Mouse (Mus musculus) testis, postnatal 14 days (tissue): ENCODE data around the gene Timp2.

Experiments used
- DNase-seq: peaks from one replicate; pipeline ENCODE4 v3.0.0; 2021; ENCODE audit warnings: low spot score

The Timp2 gene

DNA sequence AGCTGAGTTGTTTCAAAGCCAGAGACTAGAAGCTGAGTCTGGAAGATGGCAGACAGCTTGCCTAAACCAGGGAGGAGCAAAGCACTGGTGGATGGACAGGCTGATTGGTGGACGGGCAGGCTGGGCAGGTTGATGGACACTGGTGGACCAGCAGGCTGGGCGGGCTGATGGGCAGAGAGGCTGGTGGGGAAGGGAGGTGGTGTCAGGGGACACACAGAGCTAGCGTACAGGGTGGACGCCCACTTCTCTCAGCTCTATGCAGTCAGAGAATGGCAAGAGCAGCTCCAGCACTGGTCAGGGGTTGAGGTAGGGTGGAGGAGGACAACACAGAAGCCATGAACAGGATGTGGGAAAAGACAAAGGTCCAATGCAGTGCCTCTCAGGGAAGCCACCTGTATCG is 13.7 kb upstream of the Timp2 start:
- DNase-seq: no peak

DNA sequence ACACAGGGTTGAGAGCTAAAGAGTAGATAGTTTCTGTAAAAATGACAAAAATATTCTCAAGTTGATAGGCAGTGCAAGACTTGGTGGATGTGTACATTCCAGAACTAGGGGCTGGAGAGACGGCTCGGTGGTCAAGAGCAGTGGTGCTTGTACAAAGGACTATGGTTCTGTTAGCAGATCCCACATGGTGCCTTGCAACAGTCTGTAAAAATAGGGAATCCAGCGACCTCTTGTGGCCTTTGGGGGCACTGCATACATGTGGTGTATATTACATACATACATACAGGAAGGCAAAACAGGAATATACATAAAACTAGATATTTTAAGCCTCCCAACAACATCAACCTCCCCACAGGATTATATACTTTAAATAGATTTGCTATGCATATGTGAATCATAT is 12.8 kb upstream of the Timp2 start:
- peak; percentile 49 for DNase-seq

GRCm38 (mm10) chr11:118366559-118366958 is 11.0 kb upstream of the Timp2 start:
- DNase-seq: no peak

GRCm38 (mm10) chr11:118366108-118366507 is 10.6 kb upstream of the Timp2 start:
- DNase-seq: no peak

- no peak for DNase-seq
Measured at GRCm38 (mm10) chr11:118365171-118365570, 9.6 kb upstream of the Timp2 start.

DNA sequence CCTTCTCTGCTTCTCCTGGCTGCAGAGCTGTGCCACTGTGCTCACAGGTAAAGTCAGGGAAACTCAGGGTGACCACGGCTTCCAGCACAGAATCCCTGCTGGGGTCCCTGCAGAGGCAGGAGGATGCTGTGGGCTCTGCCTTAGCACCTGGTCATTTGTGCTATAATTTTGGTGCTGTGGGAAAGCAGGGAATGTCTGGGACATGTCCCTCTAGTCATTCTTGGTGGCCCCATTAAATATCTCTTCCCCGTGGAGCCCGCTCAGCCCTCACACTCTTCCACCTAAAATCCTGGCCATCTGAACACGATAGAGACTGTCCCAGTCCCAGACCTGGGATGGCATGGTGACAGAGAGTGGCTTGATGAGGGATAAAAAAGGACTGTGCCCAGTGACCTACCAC is 8.5 kb upstream of the Timp2 start:
- DNase-seq: no peak

- DNase-seq: no peak
Measured at GRCm38 (mm10) chr11:118362971-118363518, 7.5 kb upstream of the Timp2 start.

DNA sequence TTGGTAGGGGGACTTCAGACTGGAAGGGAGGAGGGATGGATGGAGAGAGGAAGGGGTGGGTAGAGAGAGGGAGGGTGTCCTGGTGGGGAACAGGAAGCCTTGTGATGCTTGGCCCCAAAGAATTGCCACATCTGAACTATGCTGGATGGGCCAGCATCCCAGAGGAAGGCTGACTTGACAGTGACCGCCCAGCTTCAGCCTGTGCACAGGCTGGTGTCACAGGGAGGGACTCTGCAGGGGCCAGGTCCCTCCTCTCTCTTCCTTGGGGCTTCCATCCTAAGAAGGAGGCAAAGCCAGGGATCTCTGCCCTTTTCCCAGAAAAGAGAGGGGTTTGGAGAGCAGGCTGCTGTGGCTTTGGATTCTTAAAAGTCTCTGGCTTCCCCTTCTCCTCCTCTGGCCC is 7.0 kb upstream of the Timp2 start:
- no peak for DNase-seq

- no peak for DNase-seq
Measured at GRCm38 (mm10) chr11:118360907-118361341, 5.4 kb upstream of the Timp2 start.

DNA sequence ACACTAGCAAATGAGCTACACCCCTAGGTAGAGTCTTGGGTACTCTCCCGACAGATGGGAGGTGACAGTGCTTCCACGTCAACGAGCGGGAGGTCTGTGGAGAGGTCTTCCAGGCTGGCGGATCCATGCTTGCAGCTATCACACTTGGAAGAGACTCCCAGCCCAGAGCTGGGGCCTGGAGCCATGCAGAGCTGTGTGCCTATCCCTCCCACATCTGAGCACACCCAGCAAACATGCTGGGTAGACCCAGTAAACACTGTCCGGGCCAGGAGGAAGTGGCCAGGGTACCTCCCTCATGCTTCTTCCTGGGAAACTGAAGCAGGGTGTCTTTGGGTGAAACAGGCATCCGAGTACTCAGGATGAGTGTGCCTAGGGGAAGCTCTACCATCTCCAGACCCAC is 5.0 kb upstream of the Timp2 start:
- DNase-seq: no peak

DNA sequence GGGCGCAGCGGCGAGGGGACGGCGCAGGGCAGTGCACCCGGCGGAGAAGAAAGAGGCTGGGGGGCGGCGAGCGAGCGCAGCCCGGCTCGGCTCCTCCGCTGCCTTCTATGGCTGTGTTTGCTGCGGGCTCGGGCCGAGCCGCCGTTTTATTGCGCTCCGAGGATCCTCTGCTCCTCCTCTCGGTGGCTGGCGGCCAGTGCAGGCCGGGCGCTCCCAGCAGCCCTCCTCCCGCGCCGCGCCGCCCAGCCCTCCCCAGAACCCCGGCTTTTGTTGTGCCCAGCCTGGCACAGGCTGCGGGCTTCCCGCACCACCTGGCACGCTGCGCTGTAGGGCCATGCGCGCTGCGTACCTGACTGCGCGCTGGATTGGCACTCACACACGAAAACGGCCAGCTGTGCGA is 335 bp downstream of the Timp2 start:
- DNase-seq: peak; percentile 79

GRCm38 (mm10) chr11:118354636-118355191 is 826 bp downstream of the Timp2 start:
- no peak for DNase-seq

DNA sequence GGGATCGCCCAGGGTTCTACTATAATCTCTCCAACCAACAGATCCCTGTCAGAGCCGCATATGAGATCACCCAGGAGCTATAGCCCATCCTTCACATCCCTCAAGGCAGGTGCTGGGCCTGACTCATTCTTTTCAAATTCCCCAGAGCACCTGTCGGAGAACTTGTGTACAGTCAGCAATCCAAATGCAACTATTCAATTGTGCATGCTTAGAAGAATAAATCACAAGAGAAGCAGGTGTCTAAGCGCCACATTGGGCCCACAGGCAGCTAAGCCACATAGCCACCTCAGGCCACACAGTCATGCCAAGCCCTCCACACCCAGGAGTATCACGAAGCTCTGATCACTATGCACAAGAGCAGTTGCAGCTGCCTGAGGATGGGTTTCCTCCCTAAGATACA is 6.0 kb downstream of the Timp2 start:
- DNase-seq: no peak

GRCm38 (mm10) chr11:118348877-118349276 is 6.7 kb downstream of the Timp2 start:
- DNase-seq: peak; percentile 43

GRCm38 (mm10) chr11:118348419-118348818 is 7.1 kb downstream of the Timp2 start:
- DNase-seq: no peak

DNA sequence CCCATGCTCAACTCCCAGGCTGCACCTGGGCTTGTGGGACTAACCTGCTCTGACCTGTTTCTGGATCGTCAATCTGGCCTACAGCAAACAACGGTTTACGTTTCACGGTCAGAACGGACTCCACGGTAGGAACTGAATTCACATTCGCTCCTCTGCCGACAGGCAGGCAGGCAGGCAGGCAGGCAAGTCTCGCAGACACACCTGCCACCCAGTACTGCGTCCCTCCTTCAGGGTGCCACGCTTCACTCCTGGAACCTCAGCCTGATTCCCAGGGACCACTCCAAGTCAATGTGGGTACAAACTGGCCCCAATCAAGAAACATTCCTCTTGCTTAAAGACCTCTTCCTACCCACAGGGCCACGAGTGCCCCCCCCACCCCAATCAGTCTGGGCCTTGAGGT is 7.6 kb downstream of the Timp2 start:
- DNase-seq: no peak

GRCm38 (mm10) chr11:118347391-118347790 is 8.1 kb downstream of the Timp2 start:
- DNase-seq: no peak

DNA sequence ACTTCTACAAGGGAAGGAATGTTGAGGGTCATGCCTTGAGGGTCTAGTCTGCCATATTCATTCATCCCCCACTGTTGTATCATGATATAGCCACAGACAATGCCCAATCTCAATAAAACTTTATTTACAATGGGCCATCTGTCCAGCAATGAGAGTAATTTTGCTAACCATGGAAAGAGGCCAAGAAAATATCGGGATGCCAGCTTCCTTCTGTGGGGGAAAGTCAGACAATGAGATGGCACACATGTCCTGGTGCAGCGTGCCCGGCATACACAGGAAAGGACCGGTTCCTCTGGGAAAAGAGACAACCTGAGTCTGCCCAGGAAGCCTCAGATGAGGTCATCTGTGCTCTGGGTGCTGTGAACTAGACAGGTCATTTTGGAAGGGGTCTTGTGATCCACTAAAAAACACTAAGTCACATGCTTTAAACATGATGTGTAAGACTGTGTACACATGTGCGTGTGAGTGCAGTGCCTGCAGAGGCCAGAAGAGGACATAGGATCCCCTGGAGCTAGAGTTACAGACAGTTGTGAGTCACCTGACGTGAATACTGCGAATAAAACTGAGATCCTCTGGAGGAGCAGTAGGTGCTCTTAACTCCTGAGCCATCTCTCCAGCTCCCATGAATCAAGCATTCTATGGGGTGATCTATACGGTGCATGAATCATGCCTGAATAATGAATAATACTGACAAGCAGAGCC is 9.0 kb downstream of the Timp2 start:
- no peak for DNase-seq

- no peak for DNase-seq
Measured at GRCm38 (mm10) chr11:118345693-118346092, 9.8 kb downstream of the Timp2 start.

DNA sequence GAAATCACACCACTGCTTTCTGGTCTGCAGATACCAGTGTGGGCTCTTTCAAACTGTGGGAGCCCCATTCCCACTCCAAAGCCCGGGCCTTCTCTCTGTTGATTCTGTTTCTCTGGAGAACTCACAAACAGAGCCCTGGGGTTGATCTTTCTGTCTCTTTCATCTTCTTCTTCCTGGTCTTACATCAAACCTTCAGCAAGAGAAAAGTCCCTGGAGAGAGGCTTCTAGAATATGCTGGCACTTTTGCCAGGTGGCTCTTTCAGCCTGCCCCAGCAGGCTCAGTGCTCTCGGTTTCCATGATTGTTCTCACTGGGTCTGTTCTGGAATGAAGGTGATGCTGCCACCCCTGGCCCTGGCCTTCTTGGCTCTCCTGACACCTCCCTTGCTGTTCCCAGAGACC is 11.9 kb downstream of the Timp2 start:
- no peak for DNase-seq

DNA sequence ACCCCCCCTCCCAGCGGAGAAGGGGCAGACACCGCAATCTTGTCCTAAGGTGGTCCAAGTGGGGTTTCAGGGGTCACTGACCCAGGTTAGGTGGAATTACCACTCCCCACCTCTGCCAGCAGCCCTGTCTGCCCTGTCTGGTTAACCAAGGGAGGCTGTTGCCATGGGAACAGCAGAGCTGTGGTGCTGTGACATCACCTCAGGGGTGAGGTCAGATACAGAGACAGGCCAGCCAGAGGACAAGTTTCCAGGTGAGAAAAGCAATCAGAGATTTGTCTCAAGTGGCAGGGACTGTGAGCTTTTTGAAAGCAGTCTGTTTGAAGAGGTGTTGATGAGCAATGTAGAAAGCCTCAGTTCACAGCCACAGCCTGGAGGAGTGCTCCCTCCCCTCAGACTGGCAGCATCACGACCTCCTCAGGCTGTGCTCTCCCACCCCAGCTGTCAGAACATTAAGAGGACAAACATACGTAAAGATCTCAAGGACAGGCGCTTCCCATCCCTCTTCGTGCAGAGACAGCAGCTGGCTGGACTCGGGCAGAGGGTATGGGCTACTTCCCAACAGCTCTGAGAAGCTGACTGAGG is 13.0 kb downstream of the Timp2 start, which contains the start of gene Cep295nl:
Cep295nl (minus strand) TSS at position 101 of the 582 bp plus-strand sequence.
- no peak for DNase-seq

GRCm38 (mm10) chr11:118337491-118338168 is 17.9 kb downstream of the Timp2 start:
- DNase-seq: no peak

DNA sequence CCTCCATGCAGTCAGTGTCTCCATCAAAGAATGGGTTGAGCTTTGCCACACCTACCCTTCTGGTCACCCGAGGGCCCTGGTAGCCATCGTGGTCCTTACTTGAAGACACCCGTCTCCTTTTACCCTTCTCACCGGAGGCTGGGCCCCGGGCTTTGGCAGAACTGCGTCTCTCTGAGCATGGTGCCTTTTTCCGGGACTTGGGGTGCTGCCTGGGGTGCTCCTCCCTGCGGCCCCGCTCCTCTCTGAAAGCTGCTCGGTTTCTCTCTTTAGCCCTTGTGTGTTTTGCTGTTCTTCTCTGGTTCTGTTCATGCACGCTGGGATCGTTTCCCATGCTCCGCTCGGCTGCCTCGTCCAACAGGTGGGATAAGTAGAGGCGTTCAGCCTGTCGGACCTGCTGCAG is 22.1 kb downstream of the Timp2 start:
- DNase-seq: no peak
